Comparison of ENCODE assay signal across 27 mouse cellular contexts in the genomic region with DNA sequence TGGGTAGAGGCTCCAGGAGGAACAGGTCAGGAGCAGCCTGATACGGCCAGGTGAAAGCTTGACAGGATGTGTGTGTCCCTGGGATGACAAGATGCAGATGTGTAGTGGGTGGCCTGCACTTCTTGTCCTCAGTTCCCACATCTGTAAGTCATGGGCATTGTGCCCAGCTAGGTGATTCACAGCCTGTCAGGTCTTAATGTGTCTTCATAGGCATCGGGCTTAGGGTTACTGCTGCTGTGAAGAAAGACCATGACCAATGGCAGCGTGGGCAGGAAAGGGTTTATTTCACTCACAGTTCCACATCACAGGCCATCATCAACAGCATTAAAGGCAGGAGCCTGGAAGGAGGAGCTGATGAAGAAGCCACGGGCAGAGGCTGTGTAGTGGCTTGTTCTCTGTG. TPM values are rescaled to one million over a fixed set of nuclear protein-coding genes. Genes with fewer than 3 reads are reported as not detected.
DNase-seq lines count a peak whose midpoint lies in the region; ATAC-seq and TF ChIP-seq lines count a peak whose summit lies in the region.
"Had no signal": no experiment of that assay in that cellular context is flagged by ENCODE, and none has a peak within 500 bp of the region (broad histone marks: within the 10 kb centered on the region; RNA-seq: fewer than 3 reads in every experiment).

No protein-coding gene starts in this region.

- ATAC-seq in megakaryocyte, adult 5-6 weeks (ENCODE audit: poor library complexity, severe bottlenecking), result no peak
- ATAC-seq: CD4-positive, CD25-positive, alpha-beta regulatory T cell, adult 4 months; forebrain, embryonic 13.5 days; forebrain, embryonic 15.5 days; forebrain, postnatal 0 days had no signal

- H3K4me3 ChIP-seq in layer of hippocampus, adult 2 months, result no peak overlapping the region
- peak overlapping the region; percentile 10 for H3K4me3 ChIP-seq in megakaryocyte, embryonic 14.5 days (replicated peaks)
- H3K4me3 ChIP-seq in left cerebral cortex, adult 2 months, result no peak overlapping the region
- H3K4me3 ChIP-seq: embryonic facial prominence, embryonic 13.5 days; embryonic facial prominence, embryonic 15.5 days; erythroblast, embryonic 14.5 days; forebrain, embryonic 13.5 days; forebrain, embryonic 15.5 days had no signal

- H3K27me3 ChIP-seq in megakaryocyte, embryonic 14.5 days (replicated peaks), result no peaks in the 10 kb centered on the region
- H3K27me3 ChIP-seq: CH12.LX; embryonic facial prominence, embryonic 13.5 days; embryonic facial prominence, embryonic 15.5 days; forebrain, embryonic 13.5 days; forebrain, embryonic 15.5 days had no signal

- H3K9me3 ChIP-seq in megakaryocyte, embryonic 14.5 days, result peaks cover 19% of the 10 kb centered on the region
- H3K9me3 ChIP-seq: embryonic facial prominence, embryonic 13.5 days; embryonic facial prominence, embryonic 15.5 days; forebrain, embryonic 13.5 days; forebrain, embryonic 15.5 days; G1E had no signal

- peaks cover 82% of the 10 kb centered on the region for H3K36me3 ChIP-seq in megakaryocyte, embryonic 14.5 days (replicated peaks; ENCODE audit: low read length)

- no peak for DNase-seq in layer of hippocampus, adult 2 months (ENCODE audit: low spot score in 2 of 2)
- DNase-seq in layer of hippocampus, adult 11-12 months (ENCODE audit: low spot score), result no peak
- DNase-seq in NIH3T3 (ENCODE audit: low read depth), result peak; percentile 24
- peak; percentile 89 for DNase-seq in fat pad, adult 2 months (ENCODE audit: extremely low read depth, low read depth, low spot score)
- no peak for DNase-seq in left cerebral cortex, adult 2 months (ENCODE audit: extremely low spot score in 1 of 2, low spot score in 2 of 2)
- DNase-seq in retina, embryonic 14.5 days (ENCODE audit: low spot score), result no peak
- DNase-seq: adrenal gland, adult 2 months; adrenal gland, postnatal 10 days; adrenal gland, postnatal 25 days; B cell, adult 2 months; cerebellum, adult 11-12 months; cerebellum, adult 2 months; cerebellum, adult 9-10 months; cerebellum, postnatal 10 days; cerebellum, postnatal 25 days; embryo, embryonic 11 days; forebrain, postnatal 0 days had no signal

- H3K4me1 ChIP-seq in megakaryocyte, embryonic 14.5 days, result peaks cover 53% of the 10 kb centered on the region
- H3K4me1 ChIP-seq: embryonic facial prominence, embryonic 13.5 days; embryonic facial prominence, embryonic 15.5 days; forebrain, embryonic 13.5 days; forebrain, embryonic 15.5 days had no signal

- intact Hi-C loops in left cerebral cortex, adult 2 months (cut with DNase I), result no loop called here

- no peak for TF ChIP-seq CTCF in layer of hippocampus, adult 2 months (conservative IDR thresholded peaks at IDR 0.05)
- TF ChIP-seq CTCF in left cerebral cortex, adult 2 months (IDR thresholded peaks at IDR 0.05), result no peak

- peak overlapping the region; percentile 56 for H3K27ac ChIP-seq in layer of hippocampus, adult 2 months
- H3K27ac ChIP-seq in left cerebral cortex, adult 2 months, result no peak overlapping the region
- H3K27ac ChIP-seq: embryonic facial prominence, embryonic 13.5 days; embryonic facial prominence, embryonic 15.5 days; forebrain, embryonic 13.5 days; forebrain, embryonic 15.5 days had no signal

RNA-seq across cellular contexts. Expression of gene Dolpp1, which starts 6.5 kb away (rescaled TPM):
- 10 to 100 TPM; 22.8 to 24.0 TPM for total RNA-seq in layer of hippocampus, adult 2 months (2021)
- polyA plus RNA-seq in megakaryocyte, embryonic 14.5 days (2012; ENCODE audit: insufficient read depth, low replicate concordance), result 24.4 and 42.0 TPM in 2 replicates
- total RNA-seq in megakaryocyte, adult 5-6 weeks (2015), result 5.3 and 6.0 TPM in 2 replicates
- total RNA-seq in megakaryocyte, adult 5-6 weeks (2017), result 11.5 and 16.8 TPM in 2 replicates
- total RNA-seq in left cerebral cortex, adult 2 months (2021), result 10 to 100 TPM; 25.8 to 26.8 TPM

RNA-seq across cellular contexts. Expression of gene Miga2, which starts 21.6 kb away (rescaled TPM):
- total RNA-seq in layer of hippocampus, adult 2 months (2021), result 100 to 1,000 TPM; 112 to 120 TPM
- 7.8 and 15.0 TPM in 2 replicates for polyA plus RNA-seq in megakaryocyte, embryonic 14.5 days (2012; ENCODE audit: insufficient read depth, low replicate concordance)
- 2.0 and 2.1 TPM in 2 replicates for total RNA-seq in megakaryocyte, adult 5-6 weeks (2015)
- 2.7 and 5.2 TPM in 2 replicates for total RNA-seq in megakaryocyte, adult 5-6 weeks (2017)
- 100 to 1,000 TPM; 120 to 138 TPM for total RNA-seq in left cerebral cortex, adult 2 months (2021)

RNA-seq across cellular contexts. Expression of gene Sh3glb2, which starts 26.5 kb away (rescaled TPM):
- total RNA-seq in layer of hippocampus, adult 2 months (2021), result 100 to 1,000 TPM; 287 to 288 TPM
- polyA plus RNA-seq in megakaryocyte, embryonic 14.5 days (2012; ENCODE audit: insufficient read depth, low replicate concordance), result 45.5 and 81.3 TPM in 2 replicates
- total RNA-seq in megakaryocyte, adult 5-6 weeks (2015), result 14.9 and 16.5 TPM in 2 replicates
- total RNA-seq in megakaryocyte, adult 5-6 weeks (2017), result 20.4 and 24.3 TPM in 2 replicates
- 100 to 1,000 TPM; 291 to 312 TPM for total RNA-seq in left cerebral cortex, adult 2 months (2021)

RNA-seq across cellular contexts. Expression of gene Crat, which starts 30.0 kb away (rescaled TPM):
- total RNA-seq in layer of hippocampus, adult 2 months (2021), result 10 to 100 TPM; 50.9 to 51.6 TPM
- polyA plus RNA-seq in megakaryocyte, embryonic 14.5 days (2012; ENCODE audit: insufficient read depth, low replicate concordance), result 55.0 and 64.0 TPM in 2 replicates
- total RNA-seq in megakaryocyte, adult 5-6 weeks (2015), result 26.2 and 29.6 TPM in 2 replicates
- total RNA-seq in megakaryocyte, adult 5-6 weeks (2017), result 13.9 and 14.2 TPM in 2 replicates
- total RNA-seq in left cerebral cortex, adult 2 months (2021), result 10 to 100 TPM; 56.5 to 58.2 TPM

RNA-seq across cellular contexts. Expression of gene Ptpa, which starts 30.2 kb away (rescaled TPM):
- 100 to 1,000 TPM; 152 to 168 TPM for total RNA-seq in layer of hippocampus, adult 2 months (2021)
- 473 and 551 TPM in 2 replicates for polyA plus RNA-seq in megakaryocyte, embryonic 14.5 days (2012; ENCODE audit: insufficient read depth, low replicate concordance)
- 68.9 and 69.0 TPM in 2 replicates for total RNA-seq in megakaryocyte, adult 5-6 weeks (2015)
- total RNA-seq in megakaryocyte, adult 5-6 weeks (2017), result 44.3 and 45.9 TPM in 2 replicates
- 100 to 1,000 TPM; 177 to 178 TPM for total RNA-seq in left cerebral cortex, adult 2 months (2021)

Comparison
In these comparisons a context has a peak if more than half of its experiments do, and no peak if none do; other contexts are left out.
1. DNase-seq: peak in NIH3T3 (single experiment) and fat pad, adult 2 months (single experiment); none in layer of hippocampus, adult 2 months (0 of 2), layer of hippocampus, adult 11-12 months (single experiment), left cerebral cortex, adult 2 months (0 of 2) and retina, embryonic 14.5 days (single experiment).
2. RNA of gene Miga2, which starts 21.6 kb away (total RNA-seq): 120 to 138 TPM in left cerebral cortex, adult 2 months and 112 to 120 TPM in layer of hippocampus, adult 2 months; 2.0 to 5.2 TPM in megakaryocyte, adult 5-6 weeks; every median in the first group is over 10 times any median in the second.
3. RNA of gene Sh3glb2, which starts 26.5 kb away (total RNA-seq): 291 to 312 TPM in left cerebral cortex, adult 2 months and 287 to 288 TPM in layer of hippocampus, adult 2 months; 14.9 to 24.3 TPM in megakaryocyte, adult 5-6 weeks; every median in the first group is over 10 times any median in the second.